Mouse (Mus musculus): ENCODE measurements around the gene Rgs12. TPM values are rescaled to one million over a fixed set of nuclear protein-coding genes. Genes with fewer than 3 reads are reported as not detected.

Rgs12 gene
- total RNA-seq (2014; fragmentation: Nextera tagmentation): 19.6 and 20.9 TPM in 2 replicates
- total RNA-seq (2017): 11.9 and 16.0 TPM in 2 replicates

- peak; percentile 84 for ATAC-seq (replicated peaks; ENCODE audit: poor library complexity, severe bottlenecking)
These were observed at the start of gene Rgs12 for GRCm38 (mm10) chr5:34948861-34949760. Gene Rgs12, plus strand, starts transcription at chr5:34949445.

- ATAC-seq (replicated peaks; ENCODE audit: poor library complexity, severe bottlenecking): no peak
These were observed 49.3 kb upstream of the Rgs12 start for GRCm38 (mm10) chr5:34899787-34900469.

GRCm38 (mm10) chr5:34902371-34902770 is 46.9 kb upstream of the Rgs12 start:
- no peak for ATAC-seq (replicated peaks; ENCODE audit: poor library complexity, severe bottlenecking)

GRCm38 (mm10) chr5:34902811-34903385 is 46.3 kb upstream of the Rgs12 start:
- no peak for ATAC-seq (replicated peaks; ENCODE audit: poor library complexity, severe bottlenecking)

- ATAC-seq (replicated peaks; ENCODE audit: poor library complexity, severe bottlenecking): no peak
These were observed 44.8 kb upstream of the Rgs12 start for GRCm38 (mm10) chr5:34904412-34904811.

GRCm38 (mm10) chr5:34907230-34907629 is 42.0 kb upstream of the Rgs12 start:
- ATAC-seq (replicated peaks; ENCODE audit: poor library complexity, severe bottlenecking): no peak

GRCm38 (mm10) chr5:34907910-34908725 is 41.1 kb upstream of the Rgs12 start, which contains the start of gene Msantd1:
Gene Msantd1, plus strand, starts transcription at chr5:34908012.
- ATAC-seq (replicated peaks; ENCODE audit: poor library complexity, severe bottlenecking): peak; percentile 80

GRCm38 (mm10) chr5:34908726-34909633 is 40.3 kb upstream of the Rgs12 start:
- peak; percentile 41 for ATAC-seq (replicated peaks; ENCODE audit: poor library complexity, severe bottlenecking)

GRCm38 (mm10) chr5:34909634-34910503 is 39.4 kb upstream of the Rgs12 start:
- no peak for ATAC-seq (replicated peaks; ENCODE audit: poor library complexity, severe bottlenecking)

- ATAC-seq (replicated peaks; ENCODE audit: poor library complexity, severe bottlenecking): no peak
These were observed 38.8 kb upstream of the Rgs12 start for GRCm38 (mm10) chr5:34910504-34910815.

- ATAC-seq (replicated peaks; ENCODE audit: poor library complexity, severe bottlenecking): peak; percentile 79
These were observed 33.4 kb upstream of the Rgs12 start for GRCm38 (mm10) chr5:34915801-34916200.

GRCm38 (mm10) chr5:34917234-34917655 is 32.0 kb upstream of the Rgs12 start:
- ATAC-seq (replicated peaks; ENCODE audit: poor library complexity, severe bottlenecking): no peak

- no peak for ATAC-seq (replicated peaks; ENCODE audit: poor library complexity, severe bottlenecking)
These were observed 30.5 kb upstream of the Rgs12 start for GRCm38 (mm10) chr5:34918785-34919184.

- no peak for ATAC-seq (replicated peaks; ENCODE audit: poor library complexity, severe bottlenecking)
These were observed 26.7 kb upstream of the Rgs12 start for GRCm38 (mm10) chr5:34922531-34922930.

- ATAC-seq (replicated peaks; ENCODE audit: poor library complexity, severe bottlenecking): no peak
These were observed 25.3 kb upstream of the Rgs12 start for GRCm38 (mm10) chr5:34923920-34924319.

GRCm38 (mm10) chr5:34924519-34924918 is 24.7 kb upstream of the Rgs12 start:
- ATAC-seq (replicated peaks; ENCODE audit: poor library complexity, severe bottlenecking): no peak

- no peak for ATAC-seq (replicated peaks; ENCODE audit: poor library complexity, severe bottlenecking)
These were observed 21.6 kb upstream of the Rgs12 start for GRCm38 (mm10) chr5:34927648-34928047.

Measured in granulocyte monocyte progenitor cell, adult 5-6 weeks (primary cell).